Mouse (Mus musculus) kidney, postnatal 14 days (tissue): ENCODE results near the gene Gm11127.
"Not testable (repeated sequence)": the region's sequence is repeated elsewhere in the genome, so short reads cannot be mapped to it uniquely, and the experiment has no call there.

Experiments used
- DNase-seq: peaks from one replicate; pipeline ENCODE4 v3.0.0; 2022; ENCODE audit warnings: mixed read lengths

The Gm11127 gene

GRCm38 (mm10) chr17:36030703-36031582, 27.2 kb downstream of the Gm11127 start:
- not testable (repeated sequence) for DNase-seq

- DNase-seq: not testable (repeated sequence)
These were observed 28.0 kb downstream of the Gm11127 start for GRCm38 (mm10) chr17:36030046-36030702.

GRCm38 (mm10) chr17:36028879-36029619, 29.1 kb downstream of the Gm11127 start:
- DNase-seq: no peak

- no peak for DNase-seq
These were observed 30.5 kb downstream of the Gm11127 start for GRCm38 (mm10) chr17:36027663-36028062.

GRCm38 (mm10) chr17:36025901-36026300, 32.3 kb downstream of the Gm11127 start:
- no peak for DNase-seq

GRCm38 (mm10) chr17:36025197-36025596, 33.0 kb downstream of the Gm11127 start:
- no peak for DNase-seq

- DNase-seq: peak; percentile 43
These were observed 34.2 kb downstream of the Gm11127 start for GRCm38 (mm10) chr17:36023710-36024654.

- DNase-seq: no peak
These were observed 35.2 kb downstream of the Gm11127 start for GRCm38 (mm10) chr17:36022922-36023321.

GRCm38 (mm10) chr17:36022098-36022497, 36.1 kb downstream of the Gm11127 start:
- no peak for DNase-seq

GRCm38 (mm10) chr17:36021309-36021708, 36.9 kb downstream of the Gm11127 start:
- DNase-seq: no peak

- DNase-seq: peak; percentile 88
These were observed 37.7 kb downstream of the Gm11127 start, which contains the start of gene H2-T24 for GRCm38 (mm10) chr17:36020191-36021073. TSS of gene H2-T24 (minus strand) at chr17:36020560.

GRCm38 (mm10) chr17:36019519-36019918, 38.7 kb downstream of the Gm11127 start:
- DNase-seq: no peak

- peak; percentile 65 for DNase-seq
These were observed 39.2 kb downstream of the Gm11127 start for GRCm38 (mm10) chr17:36018979-36019378.

- DNase-seq: no peak
These were observed 41.1 kb downstream of the Gm11127 start for GRCm38 (mm10) chr17:36017046-36017445.

- DNase-seq: no peak
These were observed 43.2 kb downstream of the Gm11127 start for GRCm38 (mm10) chr17:36014977-36015376.
